Mouse (Mus musculus) erythroid progenitor cell, adult 5-6 weeks (primary cell): ENCODE measurements around the gene Tab1. TPM values are rescaled to one million over a fixed set of nuclear protein-coding genes. Genes with fewer than 3 reads are reported as not detected.

Experiments used
- ATAC-seq: replicated peaks from 2 replicates; pipeline ENCODE4 v1.8.0; 2016; ENCODE audit warnings: moderate number of reproducible peaks, mild to moderate bottlenecking, moderate TSS enrichment, inconsistent platforms; ENCODE audit not compliant: poor library complexity, low FRiP score, severe bottlenecking
- total RNA-seq, 2 experiments: library from RNA; stranded (forward) in 1 of 2; stranded (reverse) in 1 of 2; fragments of 150-400 nt in 1 of 2; fragments of 186-747, 209-891 nt in 1 of 2; gene quantifications; 2 replicates each; pipeline versions ENCODE4 v1.2.3 to v1.2.4; 2015 to 2017; ENCODE audit warnings: low replicate concordance in 2 of 2

Gene Tab1
- total RNA-seq, 2 experiments from 2014 or later: 9.2 to 22.5 TPM

DNA sequence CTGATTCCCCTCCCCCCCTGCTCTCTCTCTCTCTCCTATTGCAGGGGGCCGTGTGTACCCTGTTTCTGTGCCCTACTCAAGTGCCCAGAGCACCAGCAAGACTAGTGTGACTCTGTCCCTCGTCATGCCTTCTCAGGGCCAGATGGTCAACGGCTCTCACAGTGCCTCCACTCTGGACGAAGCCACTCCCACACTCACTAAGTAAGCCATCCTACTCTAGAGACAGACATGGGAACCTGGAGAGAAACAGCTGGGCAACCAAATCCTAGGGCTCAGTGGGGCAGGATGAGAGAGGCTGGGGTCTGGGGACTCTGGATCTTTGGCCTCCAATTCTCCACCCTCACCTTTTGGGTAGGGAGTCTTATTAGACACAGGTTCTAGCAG is 25.8 kb downstream of the Tab1 start:
- ATAC-seq: no peak

GRCm38 (mm10) chr15:80159286-80159901 is 26.5 kb downstream of the Tab1 start:
- ATAC-seq: no peak

- no peak for ATAC-seq
Measured at GRCm38 (mm10) chr15:80160223-80160622, 27.3 kb downstream of the Tab1 start.

DNA sequence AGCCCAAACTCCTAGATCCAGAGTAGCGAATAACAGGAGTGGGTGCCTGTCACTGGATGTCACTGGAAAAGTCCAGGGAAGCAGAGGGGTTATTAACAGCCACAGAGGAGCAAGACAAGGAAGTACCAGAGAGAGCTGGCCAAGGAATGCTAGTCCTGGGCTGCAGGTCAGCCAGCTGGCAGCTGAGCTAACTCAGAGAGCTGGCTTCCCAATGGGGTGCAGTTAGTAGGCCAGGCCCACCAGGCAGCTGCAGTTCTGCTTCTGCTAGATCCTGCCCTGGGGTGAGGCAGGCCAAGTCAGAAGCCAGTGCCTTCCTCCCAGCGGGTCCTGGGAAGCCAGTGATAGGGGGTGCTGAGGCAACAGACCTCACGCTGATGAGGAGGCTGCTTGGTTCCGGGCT is 27.8 kb downstream of the Tab1 start:
- no peak for ATAC-seq

DNA sequence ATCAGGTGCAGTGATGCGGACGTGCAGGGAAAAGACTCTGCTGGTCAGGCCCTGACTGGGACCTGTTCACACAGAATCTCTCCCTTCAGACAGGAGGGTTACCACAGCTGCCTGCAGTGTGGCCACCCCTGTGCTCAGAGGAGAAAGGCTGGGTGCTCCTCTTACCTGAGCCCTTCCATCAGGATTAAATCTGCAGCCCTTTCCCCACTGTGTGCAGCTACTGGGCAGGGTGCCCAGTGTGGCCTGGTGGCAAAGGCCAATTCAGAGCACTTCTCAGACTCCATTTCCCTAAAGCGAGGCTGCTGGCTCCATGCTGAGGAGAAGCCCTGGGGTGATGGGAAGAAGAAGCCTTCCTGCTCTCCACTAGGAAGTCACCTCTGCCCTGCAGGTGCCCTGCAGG is 28.3 kb downstream of the Tab1 start:
- no peak for ATAC-seq

DNA sequence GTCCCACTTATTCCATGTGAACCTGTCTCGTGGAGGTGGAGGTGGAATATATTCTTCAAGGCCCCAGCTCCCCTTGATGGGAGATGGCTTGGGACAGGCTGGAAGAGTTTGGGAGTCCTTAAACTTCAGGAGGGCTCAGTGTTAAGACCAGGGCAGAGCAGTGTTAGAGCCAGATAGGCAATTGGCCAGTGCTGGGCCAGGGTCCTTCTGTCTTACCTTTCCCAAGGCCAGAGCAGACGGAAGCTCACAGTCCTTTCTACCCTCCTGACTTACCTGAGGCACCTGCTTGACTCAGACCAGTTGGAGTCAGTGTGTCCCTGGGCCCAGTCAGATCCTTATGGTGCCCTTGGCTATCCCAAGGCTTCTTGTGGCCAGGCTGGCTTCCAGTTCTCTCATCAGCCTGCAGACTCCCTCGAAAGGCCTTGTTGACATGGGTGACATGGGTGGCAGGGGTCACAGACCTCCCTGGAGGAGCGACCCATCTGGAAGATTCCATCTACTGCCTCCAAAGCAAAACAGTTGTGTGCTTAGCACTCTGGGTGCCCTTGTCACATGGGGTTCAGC is 29.6 kb downstream of the Tab1 start:
- ATAC-seq: no peak

- ATAC-seq: no peak
Measured at GRCm38 (mm10) chr15:80163274-80163673, 30.3 kb downstream of the Tab1 start.

DNA sequence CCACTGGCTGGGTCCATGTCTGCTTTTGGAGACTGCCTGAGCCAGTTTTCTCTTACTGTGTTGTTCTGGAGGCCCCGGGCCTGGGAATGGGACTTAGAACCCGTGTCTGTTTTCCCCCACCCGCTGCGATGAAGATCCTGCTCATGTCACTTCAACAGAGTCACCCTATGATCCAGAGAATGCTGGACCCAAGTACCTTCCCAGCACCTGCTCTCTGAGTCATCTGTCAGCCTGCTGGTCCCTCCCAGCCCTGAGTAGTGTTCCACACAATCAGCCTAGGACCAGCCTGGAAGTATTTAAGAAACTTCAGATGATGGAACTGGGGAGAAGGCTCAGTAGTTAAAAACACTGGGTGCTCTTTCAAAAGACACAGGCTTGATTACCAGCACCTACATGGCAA is 30.8 kb downstream of the Tab1 start:
- no peak for ATAC-seq

DNA sequence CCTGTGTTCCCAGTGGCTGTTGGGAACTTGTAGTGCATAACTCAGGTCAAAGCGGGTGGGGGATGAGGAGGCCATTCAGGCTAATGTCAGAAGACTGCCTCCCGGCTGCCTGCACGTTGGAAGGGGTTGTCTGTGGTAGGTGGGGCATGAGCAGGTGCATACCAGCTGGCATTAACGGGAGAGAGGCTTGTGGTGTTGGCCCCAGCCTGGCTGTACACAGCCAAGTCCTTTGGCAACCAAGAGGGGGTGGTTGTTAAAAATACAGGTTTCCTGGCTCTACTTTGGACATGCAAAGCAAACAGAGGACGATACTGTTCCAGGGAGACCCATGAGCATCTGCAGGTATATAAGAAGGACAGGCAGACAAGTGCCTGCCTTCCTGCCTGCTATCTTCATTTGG is 32.5 kb downstream of the Tab1 start:
- ATAC-seq: no peak

GRCm38 (mm10) chr15:80169484-80169883 is 36.6 kb downstream of the Tab1 start:
- 0 out of 2 replicates have a peak, but pooled peaks have one; percentile 41 for ATAC-seq

DNA sequence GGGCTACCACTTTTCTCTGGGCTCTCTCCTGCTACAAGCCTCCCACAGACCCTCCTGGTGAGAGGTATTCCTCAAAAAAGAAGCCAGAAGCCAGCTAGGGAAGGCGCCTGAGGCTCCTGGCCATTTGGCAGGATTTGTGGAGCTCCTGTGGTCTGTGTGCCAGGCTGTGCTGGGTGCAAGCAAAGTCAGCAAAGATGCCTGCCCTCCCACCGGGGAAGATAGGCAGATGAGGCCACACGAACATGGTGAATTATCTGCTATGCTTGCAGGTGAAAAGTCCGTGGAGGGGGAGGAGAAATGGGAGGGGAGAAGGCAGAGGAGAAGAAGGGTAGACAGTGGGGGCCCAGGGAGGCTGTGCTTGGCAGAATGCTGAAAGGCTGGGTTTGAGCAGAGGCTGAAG is 37.4 kb downstream of the Tab1 start:
- ATAC-seq: no peak

- no peak for ATAC-seq
Measured at GRCm38 (mm10) chr15:80171286-80171685, 38.4 kb downstream of the Tab1 start.

- no peak for ATAC-seq
Measured at GRCm38 (mm10) chr15:80171791-80172190, 38.9 kb downstream of the Tab1 start.

DNA sequence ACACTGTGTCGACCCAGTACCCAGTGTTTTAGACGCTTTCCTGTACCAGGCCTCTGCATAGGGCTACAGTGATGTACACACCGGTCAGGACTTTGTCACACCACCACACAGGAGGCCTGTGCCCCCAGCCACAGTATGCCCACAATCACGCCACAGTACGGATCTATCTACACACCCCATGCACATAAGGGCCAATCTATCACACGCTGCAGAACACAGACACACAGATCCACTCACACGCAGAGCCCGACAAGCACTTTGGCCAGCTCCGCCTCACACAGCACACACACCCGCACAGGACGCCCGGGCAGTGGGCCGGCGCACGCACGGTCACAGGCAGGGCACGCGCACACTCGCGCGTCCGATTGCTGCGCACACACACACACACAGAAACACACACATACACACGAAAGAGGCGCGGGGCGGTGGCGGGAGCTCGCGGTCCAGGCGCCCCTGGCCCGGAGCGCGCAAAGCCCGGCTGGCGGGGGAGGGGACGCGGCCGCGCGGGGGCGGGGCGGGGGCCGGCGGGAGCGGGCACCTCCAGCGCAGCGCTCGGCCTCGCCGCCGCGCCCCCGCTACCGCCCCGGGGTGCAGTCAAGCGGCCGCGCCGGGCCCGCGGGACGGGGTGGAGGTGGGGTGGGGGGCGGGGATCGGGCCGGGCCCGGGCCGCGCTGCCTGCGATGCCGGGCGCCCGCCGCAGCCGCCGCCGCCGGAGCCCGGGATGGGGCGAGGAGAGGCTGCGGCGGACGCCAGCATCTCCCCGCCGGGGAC is 40.3 kb downstream of the Tab1 start, which contains the start of gene Mgat3:
Mgat3 (plus strand) TSS at position 721 of the 771 bp plus-strand sequence.
- ATAC-seq: no peak

DNA sequence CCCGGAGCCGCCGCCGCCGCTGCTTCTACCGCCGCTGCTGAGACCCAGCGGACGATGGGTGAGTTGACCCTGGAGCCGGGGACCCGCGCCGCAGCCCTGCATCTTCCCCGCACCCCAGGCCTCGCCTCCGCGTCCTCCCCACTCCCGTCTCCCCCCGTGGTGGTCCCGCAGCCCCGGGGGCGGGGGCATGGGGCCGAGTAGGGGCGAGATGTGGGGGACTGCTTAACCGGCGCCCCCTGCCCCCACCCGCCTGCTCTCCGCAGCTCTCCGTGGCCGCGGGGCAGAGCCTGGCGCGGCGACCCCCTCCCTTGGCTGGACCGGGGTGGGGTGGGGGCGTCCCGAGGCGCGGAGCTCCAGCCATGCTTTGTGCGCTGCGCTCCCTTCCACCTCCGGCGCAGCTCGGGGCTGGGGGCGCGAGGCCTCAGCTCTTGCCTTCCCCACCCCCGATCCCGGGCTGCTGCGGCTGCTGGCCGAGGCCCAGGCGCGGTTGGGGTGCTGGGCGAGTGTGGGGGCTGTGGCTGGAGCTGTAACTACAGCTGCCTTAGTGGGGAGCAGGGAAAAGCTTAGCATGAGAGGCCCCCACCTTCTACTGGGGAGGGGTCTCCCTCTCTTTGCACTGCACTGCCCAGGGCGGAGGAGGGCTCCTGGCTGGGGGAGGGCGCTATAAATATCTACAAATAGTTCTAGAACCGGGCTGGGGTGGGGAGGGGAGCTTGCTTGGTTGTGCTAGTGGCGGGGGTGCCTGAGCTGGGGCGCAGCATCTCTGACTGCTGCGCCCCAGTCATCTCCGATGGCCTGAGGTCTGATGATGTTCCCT is 41.1 kb downstream of the Tab1 start:
- ATAC-seq: no peak

GRCm38 (mm10) chr15:80174598-80174875 is 41.6 kb downstream of the Tab1 start:
- no peak for ATAC-seq

DNA sequence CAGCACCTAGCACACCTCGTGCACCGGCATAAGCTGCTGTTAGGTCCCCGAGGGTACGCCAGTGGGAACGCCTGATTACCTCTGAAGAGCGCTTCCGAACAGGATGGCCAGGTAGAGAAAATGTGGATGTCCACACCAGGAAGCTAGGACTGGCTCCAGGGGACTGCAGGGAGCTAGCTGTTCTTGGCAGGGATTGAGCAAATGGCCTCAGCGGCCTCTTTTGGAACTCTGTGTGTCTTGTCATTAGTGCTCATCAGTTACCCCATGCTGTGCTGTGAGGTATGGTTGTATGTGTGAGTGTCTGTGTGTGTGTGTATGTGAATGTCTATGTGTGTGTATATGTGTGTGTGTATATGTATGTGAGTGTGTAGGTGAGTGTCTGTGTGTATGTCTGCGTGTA is 42.4 kb downstream of the Tab1 start:
- ATAC-seq: no peak

DNA sequence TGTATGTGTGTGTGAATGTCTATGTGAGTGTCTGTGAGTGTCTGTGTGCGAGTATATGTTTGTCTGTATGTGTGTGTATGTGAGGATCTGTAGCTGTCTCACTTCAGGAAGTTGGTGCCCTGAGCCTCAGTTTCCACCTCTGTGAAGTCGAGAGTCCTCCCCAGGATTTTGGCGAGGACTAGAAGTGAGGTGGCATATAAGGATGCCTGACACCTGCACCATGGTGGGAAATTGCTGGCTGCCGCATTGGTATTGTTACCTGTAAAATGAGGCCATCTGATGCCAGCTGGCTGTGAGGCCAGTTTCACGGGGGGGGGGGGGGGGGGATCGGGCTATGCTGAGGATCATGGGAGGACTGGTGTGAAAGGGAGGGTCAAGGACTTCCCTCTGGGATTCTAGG is 42.8 kb downstream of the Tab1 start:
- ATAC-seq: no peak

DNA sequence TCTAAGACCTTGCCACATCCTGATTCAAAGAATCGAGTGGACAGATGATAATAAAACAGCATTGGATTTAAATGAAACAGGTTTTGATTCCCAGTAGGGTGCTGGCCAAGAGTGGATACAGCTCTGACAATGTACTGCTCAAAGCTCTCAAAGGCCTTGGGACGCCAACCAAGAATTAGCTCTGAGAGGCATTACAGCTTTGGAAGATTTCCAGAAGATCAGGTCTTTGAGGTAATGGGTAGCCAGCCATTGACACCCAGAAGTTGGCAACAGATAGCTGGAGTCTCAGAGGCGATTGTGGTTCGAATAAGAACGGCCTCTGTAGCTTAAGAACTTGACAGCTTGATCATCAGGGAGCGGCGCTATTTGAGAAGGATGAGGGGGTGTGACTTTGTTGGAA is 48.6 kb downstream of the Tab1 start:
- no peak for ATAC-seq

- ATAC-seq: 0 out of 2 replicates have a peak, but pooled peaks have one; percentile 37
Measured at GRCm38 (mm10) chr15:80182072-80182700, 49.3 kb downstream of the Tab1 start.
